Mouse (Mus musculus) forebrain, embryonic 10.5 days (tissue): ENCODE data around the gene Mag. TPM values are rescaled to one million over a fixed set of nuclear protein-coding genes. Genes with fewer than 3 reads are reported as not detected.

ENCODE experiments used
- polyA plus RNA-seq: library from polyadenylated mRNA; unstranded; fragments of >200 nt; fragmentation: Nextera tagmentation; extraction: Ambion mirVana; gene quantifications from 2 replicates; pipeline ENCODE4 v1.2.1, GENCODE M21; 2016

The Mag gene
- polyA plus RNA-seq, 1 experiment from 2014 or later: 0.35 TPM

Other genes starting within 250 kb of the Mag start
- 90.2 and 91.9 TPM in 2 replicates for gene Haus5, start 249.9 kb downstream of the Mag start, polyA plus RNA-seq
- gene Pmis2, start 243.3 kb downstream of the Mag start, polyA plus RNA-seq: not detected in 2 replicates
- gene 2200002J24Rik, start 215.9 kb downstream of the Mag start, polyA plus RNA-seq: not detected in 2 replicates
- 1.1 and 1.4 TPM in 2 replicates for gene Atp4a, start 202.7 kb downstream of the Mag start, polyA plus RNA-seq
- 154 and 158 TPM in 2 replicates for gene Tmem147, start 185.3 kb downstream of the Mag start, polyA plus RNA-seq
- 0.16 and 0.48 TPM in 2 replicates for gene Gapdhs, start 171.2 kb downstream of the Mag start, polyA plus RNA-seq
- gene Sbsn, start 163.4 kb downstream of the Mag start, polyA plus RNA-seq: 0.73 and 1.0 TPM in 2 replicates
- not detected in 2 replicates for gene Dmkn, start 151.1 kb downstream of the Mag start, polyA plus RNA-seq
- gene Krtdap, start 127.0 kb downstream of the Mag start, polyA plus RNA-seq: not detected in 2 replicates
- gene Ffar2, start 91.1 kb downstream of the Mag start, polyA plus RNA-seq: not detected in 2 replicates
- gene Ffar3, start 58.7 kb downstream of the Mag start, polyA plus RNA-seq: not detected in 2 replicates
- not detected in 2 replicates for gene Ffar1, start 53.3 kb downstream of the Mag start, polyA plus RNA-seq
- gene Cd22, start 34.5 kb downstream of the Mag start, polyA plus RNA-seq: not detected in 2 replicates
- gene Hamp2, start 9.8 kb upstream of the Mag start, polyA plus RNA-seq: not detected in 2 replicates
- gene Hamp, start 29.2 kb upstream of the Mag start, polyA plus RNA-seq: not detected in 2 replicates
- 24.1 and 25.6 TPM in 2 replicates for gene Usf2, start 41.9 kb upstream of the Mag start, polyA plus RNA-seq
- 41.9 and 45.9 TPM in 2 replicates for gene Lsr, start 58.6 kb upstream of the Mag start, polyA plus RNA-seq
- gene Fam187b, start 58.9 kb upstream of the Mag start, polyA plus RNA-seq: 2.1 and 2.3 TPM in 2 replicates
- gene Fxyd5, start 127.6 kb upstream of the Mag start, polyA plus RNA-seq: 10.2 and 10.4 TPM in 2 replicates
- 0.36 and 1.1 TPM in 2 replicates for gene Fxyd7, start 136.6 kb upstream of the Mag start, polyA plus RNA-seq
- 2.2 and 2.5 TPM in 2 replicates for gene Fxyd1, start 142.3 kb upstream of the Mag start, polyA plus RNA-seq
- 0.58 and 0.68 TPM in 2 replicates for gene Lgi4, start 144.5 kb upstream of the Mag start, polyA plus RNA-seq
- gene Fxyd3, start 161.8 kb upstream of the Mag start, polyA plus RNA-seq: 1.9 and 2.8 TPM in 2 replicates
- gene Hpn, start 200.4 kb upstream of the Mag start, polyA plus RNA-seq: 1.4 and 1.9 TPM in 2 replicates
- gene Scn1b, start 212.1 kb upstream of the Mag start, polyA plus RNA-seq: 0.25 and 0.55 TPM in 2 replicates
- 74.5 and 79.7 TPM in 2 replicates for gene Gramd1a, start 241.0 kb upstream of the Mag start, polyA plus RNA-seq